Mouse (Mus musculus): Measurements from ENCODE around the gene Ccdc169. TPM values are rescaled to one million over a fixed set of nuclear protein-coding genes. Genes with fewer than 3 reads are reported as not detected.

Ccdc169 gene
- total RNA-seq (2022) = under 1 TPM; 0.23 to 0.97 (median 0.66) TPM

DNA sequence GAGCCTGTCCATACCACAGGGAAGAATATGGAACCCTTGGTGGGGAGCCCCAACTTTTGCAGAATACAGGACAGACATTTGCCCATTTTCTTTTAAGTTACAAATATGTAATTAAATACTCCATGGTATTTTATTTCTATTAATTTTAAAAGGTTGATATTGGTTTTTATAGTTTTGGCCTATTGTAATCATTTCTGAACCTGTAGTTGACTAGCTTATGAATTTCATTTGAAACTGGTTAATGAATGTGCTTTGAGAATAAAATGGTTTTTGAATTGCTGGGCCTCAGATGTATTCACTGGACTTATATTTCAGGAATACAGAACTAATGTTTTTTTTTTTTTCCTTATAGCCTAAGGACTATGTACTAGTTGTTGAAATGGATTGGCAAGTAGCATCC lies at the start of gene Ccdc169:
Gene Ccdc169, plus strand, starts transcription at position 301 of the 400 bp plus-strand sequence.
- DNase-seq (ENCODE audit: low spot score in 2 of 2) = no peak

DNA sequence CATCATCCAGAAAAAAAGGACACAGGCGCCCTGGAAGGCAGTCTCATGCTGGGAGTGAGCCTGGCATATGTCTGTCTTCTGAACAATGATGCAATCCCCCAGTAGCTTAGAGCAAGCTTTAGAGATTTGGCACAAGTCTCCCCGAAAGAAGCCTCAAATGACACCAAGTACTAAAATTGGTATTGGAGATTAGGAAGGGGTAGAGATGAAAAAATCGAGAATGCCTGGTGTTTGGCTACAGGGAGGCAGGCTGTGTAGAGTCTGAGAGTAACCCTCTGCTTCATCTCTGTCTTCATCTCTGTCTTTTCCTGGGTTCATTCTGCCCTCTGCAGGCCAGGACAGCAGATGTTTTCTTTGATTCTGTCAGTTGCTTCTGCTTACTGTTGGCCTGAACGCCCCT lies 49.8 kb upstream of the Ccdc169 start:
- DNase-seq (ENCODE audit: low spot score in 2 of 2) = no peak

DNA sequence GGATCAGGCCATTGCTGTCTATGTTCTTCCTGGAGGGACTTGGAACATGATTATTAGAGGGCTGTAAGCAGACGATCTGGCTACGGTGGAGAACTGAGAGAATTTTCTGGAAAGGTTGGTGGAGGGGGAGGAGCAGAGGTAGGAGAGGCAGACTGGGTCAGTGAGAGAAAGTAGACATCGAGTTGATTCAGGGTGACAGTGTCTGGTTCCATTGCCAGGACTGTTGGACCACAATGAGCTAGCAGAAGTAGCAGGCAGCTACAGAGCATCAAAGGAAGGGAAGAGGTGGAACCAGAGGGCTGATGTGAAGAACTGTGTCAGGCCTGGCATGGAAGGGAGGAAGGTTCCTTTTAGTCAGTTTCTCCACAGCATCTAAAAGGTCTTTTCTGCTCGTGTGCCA lies 48.8 kb upstream of the Ccdc169 start:
- no peak for DNase-seq (ENCODE audit: low spot score in 2 of 2)

DNA sequence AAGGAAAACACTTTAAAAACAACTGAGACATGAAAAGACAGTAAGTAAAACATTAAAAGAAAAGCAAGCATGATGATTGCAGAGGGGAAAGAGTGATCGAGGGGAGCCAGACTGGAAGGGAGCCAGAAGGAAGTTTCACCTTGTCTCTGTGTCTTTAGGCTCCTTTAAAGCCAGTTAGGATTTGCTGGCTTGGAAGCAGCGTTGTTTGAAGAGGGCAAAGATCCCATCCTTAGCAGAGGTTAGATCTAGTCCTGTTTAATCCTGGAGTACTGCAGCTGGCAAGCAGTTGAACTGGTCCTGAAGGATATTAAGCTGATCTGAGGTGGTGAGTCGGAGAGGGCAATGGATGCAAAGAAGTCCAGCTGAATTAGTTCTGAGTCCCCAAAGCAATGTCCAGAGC lies 48.3 kb upstream of the Ccdc169 start:
- no peak for DNase-seq (ENCODE audit: low spot score in 2 of 2)

DNA sequence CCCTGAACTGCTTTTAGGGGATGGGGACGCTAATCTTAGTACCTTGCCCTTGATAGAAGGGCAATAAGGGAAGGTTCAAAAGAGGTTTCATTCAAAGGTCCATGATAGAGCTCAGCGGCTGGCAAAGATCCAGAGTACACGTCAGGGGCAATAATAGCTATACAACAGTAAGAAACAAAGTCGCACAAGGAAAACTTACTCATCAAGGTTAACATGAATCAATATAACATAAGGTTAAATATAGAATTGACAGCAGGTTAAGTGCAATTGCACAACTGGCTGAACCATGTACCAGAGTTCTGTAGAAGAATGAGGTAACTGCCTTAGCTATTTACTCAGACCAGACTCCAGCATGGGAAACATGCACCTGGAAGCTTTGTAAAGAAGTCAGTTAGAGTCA lies 47.8 kb upstream of the Ccdc169 start:
- no peak for DNase-seq (ENCODE audit: low spot score in 2 of 2)

DNA sequence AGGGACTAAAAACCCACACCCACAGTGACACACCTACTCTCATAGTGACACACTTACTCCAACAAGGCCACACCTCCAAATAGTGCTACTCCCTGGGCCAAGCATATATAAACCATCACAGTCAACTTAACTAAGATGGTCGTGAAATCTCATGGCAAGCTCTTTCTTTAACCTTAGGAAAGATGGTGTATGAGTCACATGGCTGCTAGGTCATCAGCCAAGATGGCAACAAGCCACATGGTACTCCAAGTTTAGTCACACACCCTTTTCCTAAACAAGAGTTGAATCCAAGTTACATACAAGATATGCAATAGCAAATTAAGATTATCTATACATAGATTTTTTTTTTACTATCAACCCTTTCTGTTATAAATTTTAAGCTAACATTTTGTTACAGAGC lies 44.0 kb upstream of the Ccdc169 start:
- DNase-seq (ENCODE audit: low spot score in 2 of 2) = no peak

DNA sequence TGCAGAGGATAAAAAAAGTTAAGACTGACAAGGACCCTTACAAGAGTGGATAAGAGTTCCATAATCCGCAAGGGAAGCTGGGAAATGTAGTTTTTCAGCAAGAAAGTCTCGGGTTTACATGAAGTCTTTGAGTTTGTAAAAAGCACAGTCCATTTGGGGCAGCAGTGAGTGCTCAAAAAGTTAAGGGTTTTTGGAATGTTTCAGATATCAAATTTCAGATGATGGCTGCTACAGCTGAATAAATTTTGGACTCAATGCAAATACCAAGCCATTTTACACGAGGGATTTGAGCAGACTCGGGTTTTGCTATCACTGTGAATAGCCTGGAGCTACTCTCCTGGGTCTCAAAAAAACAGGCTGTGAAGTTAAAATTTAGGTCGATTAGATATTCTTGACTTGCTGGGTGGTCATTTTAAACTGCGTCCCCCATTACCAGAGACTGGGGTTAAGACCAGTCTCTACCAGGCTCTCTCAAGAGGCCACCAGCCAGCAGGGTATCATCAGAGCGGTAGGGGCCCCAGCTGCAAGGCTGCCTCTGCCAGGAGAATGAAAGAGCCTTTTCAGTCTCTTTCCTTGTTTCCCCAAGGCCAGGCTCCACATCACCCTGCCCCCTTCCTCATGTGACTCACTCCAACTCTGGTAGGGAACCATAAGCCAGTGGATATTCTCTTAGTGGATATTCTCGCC lies 41.0 kb upstream of the Ccdc169 start:
- peak; percentile 54 to 72 for DNase-seq (ENCODE audit: low spot score in 2 of 2)

DNA sequence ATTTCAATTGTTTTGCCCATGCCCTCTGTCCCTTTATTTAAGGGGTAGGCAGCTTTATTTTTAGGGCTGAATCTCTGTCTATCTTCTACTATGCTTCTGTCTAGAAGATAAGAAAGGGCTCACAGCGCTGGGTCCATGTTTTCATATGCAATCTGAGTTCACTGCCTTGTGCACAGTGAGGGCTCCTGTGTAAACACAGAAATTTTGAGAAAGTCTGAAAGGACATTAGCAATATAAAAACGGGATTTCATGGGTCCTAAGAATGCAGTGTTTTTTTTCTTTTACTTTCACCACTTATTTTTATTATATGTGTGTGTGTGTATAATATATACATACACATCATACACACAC lies 40.5 kb upstream of the Ccdc169 start:
- DNase-seq (ENCODE audit: low spot score in 2 of 2) = no peak

DNA sequence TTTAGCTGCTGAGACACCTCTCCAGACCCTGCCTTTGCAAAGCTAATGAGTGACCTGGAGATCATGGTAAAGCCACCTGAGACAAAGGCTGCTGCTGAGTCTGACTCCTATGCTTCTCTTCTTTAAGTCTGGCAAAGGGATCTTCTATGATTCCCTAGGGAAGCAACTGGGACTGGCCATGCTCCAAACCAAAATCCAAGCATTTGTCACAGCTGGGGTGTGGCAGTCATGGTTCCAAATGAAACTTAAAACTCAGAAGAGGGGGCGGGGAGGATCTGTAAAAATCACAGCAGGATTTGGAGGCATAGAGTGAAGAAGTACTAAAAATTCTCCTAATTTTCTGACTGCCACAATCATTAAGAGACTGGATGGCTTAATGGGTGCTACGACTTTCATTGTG lies 40.0 kb upstream of the Ccdc169 start:
- DNase-seq (ENCODE audit: low spot score in 2 of 2) = no peak

DNA sequence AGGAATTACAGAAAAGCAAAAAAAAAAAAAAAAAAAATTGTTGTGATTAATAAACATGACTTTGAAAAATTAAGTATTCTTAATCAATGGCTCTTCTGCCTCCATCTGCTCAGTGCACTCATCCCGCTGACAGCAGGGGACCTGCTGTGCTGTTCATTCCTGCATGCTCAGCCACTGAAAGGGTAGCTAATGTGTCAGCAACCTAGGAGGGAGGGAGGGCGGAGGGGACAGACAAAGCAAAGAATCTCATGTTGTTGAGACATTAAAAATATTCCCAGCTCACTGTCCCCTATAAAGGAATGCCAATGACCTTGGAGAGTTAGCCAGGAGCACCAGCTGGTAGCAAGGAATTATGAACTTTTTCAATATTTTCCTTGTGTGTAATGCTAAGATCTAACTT lies 39.1 kb upstream of the Ccdc169 start:
- no peak for DNase-seq (ENCODE audit: low spot score in 2 of 2)

DNA sequence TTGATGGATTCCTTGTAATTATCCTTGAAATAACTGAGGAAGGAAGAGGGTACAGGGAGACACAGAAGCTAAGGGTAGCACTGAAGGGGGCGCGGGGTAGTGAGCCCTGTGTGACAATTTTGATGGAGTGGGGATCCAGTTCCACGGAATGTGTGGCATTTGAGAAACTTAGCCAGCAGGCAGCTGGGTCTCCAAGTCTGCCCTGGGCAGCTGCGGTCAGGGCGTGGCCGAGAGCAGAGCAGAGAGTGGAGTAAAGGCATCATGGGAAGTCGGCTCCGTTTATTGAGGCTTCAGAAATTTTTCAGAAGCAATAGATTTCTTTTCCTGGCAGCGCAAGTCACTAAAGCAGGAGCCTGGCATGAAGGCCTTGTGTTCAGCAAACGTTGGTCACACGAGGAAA lies 38.1 kb upstream of the Ccdc169 start:
- DNase-seq (ENCODE audit: low spot score in 2 of 2) = no peak

DNA sequence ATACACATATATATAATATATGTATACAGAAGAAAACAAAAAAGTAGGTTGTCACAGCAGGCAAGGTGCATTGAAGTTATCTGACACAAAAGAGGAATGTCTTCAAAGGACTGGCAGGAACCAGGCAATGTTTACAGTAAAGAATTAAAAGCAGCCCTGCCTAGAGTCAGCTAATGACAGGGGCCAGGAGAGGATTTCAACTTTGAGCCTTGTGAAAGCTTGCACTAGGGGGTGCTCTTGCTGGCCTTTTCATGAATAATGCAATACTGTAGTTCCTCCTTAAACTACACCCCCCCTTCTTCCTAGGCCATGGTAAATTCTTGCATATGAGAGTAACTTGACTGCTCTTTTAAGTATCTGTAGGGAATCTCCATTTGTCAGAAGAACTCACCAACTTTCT lies 36.0 kb upstream of the Ccdc169 start:
- DNase-seq (ENCODE audit: low spot score in 2 of 2) = no peak

DNA sequence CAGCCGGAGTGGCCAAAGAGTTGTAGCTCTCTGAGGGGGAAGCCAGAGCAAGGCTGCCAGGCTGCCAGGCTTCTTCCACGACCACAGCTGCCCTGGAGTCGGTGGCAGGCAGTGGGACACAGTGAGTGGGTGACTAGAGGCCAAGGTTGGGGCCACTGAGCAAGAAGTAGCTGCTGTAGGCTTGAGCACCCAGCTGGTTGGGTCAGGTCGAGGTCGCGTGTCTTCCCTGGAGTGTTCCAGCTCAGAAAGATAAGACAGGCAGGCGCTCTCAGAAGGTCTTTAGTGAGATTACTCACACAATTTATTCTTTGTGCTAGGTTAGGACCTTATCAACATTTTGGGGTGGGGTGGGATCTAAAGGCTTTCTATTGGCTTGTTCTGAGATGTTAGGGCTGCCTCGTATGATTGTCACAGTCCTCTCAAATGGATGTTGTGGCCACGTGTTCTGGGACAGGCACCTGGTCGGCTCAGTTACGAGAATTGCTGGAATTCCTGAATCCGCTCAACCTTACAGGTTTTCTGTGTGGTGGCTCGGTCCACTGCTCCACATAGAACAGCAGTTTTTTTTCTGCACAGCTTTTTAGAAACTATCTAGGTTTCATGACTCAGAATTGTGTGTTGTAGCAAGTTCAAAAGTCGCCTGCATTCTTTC lies 31.6 kb upstream of the Ccdc169 start:
- DNase-seq (ENCODE audit: low spot score in 2 of 2) = no peak

DNA sequence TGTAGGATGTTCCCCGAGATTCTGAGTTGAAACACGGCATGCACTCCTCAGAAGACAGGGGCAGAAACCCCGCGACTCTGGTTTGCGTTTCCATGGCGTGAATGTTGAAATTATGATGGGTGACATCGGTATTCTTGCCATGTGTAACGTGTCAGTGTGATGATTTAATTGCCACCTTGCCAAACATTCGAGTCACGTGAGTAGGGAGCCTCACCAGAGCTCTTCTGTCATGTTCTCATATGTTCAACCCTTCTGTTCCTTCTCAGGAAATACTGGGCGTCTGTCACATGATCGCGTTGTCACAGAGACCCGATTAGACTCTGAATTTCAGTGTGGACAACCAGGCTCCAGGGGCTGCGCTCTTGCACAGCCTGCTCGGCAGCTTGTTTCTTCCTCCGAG lies 31.1 kb upstream of the Ccdc169 start:
- DNase-seq (ENCODE audit: low spot score in 2 of 2) = no peak

DNA sequence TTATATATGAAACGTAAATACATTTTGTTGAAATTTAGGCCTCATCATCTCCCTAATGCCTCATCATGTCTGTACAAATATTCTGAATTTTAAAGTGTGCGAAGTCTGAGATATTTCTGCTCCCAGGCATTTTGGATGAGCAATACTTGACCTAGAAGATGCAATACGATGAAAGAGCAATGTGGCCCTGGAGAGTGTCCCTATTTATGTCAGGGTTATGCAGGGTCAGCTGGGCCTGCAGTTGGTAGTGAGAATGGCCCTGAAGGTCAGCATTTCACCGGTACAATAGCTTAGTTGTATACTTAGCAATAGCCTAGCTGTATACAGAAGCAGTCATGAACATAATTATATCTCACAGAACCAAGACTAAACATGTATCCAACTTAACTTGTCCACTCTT lies 28.0 kb upstream of the Ccdc169 start:
- DNase-seq (ENCODE audit: low spot score in 2 of 2) = no peak

DNA sequence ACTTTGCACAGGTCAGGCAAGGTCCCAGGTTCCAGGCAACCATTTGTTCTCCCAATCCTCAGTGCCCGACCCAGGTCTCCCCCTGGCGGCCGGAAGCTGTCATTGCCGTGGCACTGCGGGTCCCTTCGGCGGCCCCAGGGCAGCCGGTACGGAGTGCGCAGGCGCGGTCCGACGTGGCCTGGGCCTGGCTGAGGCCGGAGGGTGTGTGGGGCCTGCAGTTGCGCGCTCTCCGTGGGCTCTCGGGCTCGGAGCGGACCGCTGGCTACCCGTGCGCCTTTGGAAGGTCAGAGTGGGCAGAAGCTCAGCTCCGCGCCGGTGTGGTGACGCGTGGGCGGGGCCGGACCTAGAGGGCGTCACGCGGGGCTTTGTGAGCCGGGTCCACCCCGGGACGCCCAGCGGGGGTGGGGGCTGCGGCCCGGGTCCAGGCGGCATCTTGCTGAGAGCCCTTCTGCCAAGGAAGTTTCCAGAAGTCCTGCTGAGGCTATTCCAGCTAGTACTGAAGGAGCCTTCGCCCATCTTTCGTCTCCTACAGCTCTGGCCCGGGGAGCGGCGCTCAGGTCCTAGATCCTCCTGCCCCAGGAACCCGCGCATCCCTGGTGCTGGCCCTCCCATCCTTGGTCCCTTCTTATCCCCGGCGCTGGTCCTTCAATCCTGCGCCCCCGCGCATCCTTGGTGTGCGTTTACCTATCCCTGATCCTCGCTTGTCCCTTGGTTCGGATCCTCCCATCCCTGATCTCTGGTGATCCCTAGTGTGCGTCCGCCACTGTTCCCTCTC lies 25.0 kb upstream of the Ccdc169 start, which contains the start of gene Spg20:
Gene Spg20, plus strand, starts transcription at position 174 of the 775 bp plus-strand sequence.
- peak; percentile 90 to 94 for DNase-seq (ENCODE audit: low spot score in 2 of 2)

DNA sequence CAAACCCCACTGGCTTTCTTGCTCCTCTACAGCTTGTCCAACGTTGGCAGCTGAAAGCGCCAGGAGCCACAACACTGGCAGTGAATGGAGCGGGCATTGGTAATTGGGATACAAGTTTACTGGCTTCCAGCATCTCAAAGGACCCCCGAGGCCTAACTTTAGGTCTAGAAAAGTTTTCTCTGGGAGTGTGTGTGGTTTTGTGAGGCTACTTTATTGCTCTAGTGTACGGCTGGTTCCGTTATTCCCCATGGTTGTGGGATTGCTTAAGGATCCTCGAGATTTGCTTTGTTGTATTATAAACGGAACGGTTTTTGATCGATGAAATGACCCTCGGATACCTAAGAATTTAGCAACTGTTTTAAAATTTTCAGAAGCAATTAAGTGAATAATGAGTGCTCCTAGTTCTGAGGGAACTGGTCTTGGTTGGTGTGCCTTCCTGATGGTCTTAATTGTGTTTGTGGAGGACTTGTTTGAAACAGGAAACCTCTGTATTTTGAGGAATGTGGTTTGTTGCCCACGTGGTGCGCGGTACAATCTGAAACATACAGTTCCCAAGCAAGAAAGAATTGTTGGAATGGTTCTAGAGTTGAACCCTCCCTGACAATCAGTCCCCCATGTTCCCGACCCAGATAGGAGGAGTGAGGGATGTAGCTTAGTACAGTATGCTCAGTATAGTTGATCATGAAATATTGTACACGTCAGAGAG lies 24.3 kb upstream of the Ccdc169 start:
- no peak for DNase-seq (ENCODE audit: low spot score in 2 of 2)

DNA sequence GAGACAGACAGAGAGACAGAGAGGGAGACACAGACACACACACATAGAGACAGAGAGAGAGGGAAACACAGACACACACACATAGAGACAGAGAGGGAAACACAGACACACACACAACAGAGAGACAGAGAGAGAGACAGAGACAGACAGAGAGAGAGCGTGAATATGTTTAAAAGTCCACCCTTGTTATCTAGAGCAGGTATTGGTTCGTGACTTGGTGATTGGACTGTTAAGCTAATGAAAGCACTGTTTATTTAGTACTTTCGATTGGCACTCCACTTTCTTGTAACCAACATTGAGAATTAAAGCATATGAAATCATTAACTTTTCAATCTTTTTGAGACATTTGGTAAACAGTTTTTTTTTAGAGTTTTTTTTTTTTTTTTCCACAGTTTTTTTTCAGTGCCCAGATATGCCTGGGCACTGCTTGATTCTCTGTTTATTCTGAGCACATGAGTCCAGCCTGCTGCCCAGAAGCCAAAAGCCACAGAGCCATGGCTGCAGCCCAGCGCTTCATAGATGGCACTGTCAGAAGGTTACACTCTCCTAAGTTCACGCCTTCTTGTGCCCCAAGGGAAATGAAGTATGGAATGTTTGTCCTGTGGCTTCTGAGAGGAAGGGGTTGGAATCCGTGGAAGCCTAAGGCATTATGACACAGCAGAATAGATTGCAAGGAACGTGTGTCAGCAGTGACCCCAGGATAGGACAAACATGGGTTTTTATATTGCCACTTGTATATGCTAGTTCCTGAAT lies 22.6 kb upstream of the Ccdc169 start:
- no peak for DNase-seq (ENCODE audit: low spot score in 2 of 2)

DNA sequence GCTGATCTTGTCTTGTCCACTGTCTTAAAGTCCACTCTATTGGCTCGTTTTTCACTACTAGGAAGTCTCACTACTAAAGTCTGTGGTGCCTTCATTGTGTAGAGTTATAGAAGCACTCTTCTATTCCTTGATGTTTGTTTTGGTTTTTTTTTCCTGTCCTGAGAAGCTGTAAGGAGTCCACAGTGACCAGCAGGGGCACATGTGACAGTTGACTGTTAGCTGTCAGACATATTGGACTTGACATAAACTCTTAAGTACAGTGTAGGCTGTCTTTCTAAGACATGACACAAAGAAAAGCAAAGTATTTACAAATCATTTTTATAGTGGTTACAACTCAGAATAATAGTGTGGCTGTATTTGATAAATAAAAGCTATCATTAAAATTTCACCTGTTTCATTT lies 22.1 kb upstream of the Ccdc169 start:
- no peak for DNase-seq (ENCODE audit: low spot score in 2 of 2)

DNA sequence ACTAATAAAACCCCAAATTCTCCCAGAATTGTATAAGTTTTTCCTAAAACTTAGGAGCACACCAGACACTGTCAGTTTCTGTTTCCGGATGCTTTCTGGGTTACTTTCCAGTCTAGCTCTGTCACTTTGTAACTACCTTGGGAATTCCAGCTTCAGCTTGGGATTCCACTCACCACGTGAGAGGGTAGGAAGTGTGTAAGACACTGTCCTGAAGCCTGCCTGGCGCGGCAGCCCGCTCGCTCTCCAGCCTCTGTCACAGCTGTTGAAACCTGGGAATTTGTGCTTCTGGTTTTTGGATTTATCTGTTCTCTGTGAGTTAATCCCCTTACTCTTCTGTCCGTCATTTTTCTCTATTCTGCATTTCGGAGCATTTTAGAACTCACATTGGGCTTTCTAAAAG lies 21.1 kb upstream of the Ccdc169 start:
- no peak for DNase-seq (ENCODE audit: low spot score in 2 of 2)

DNA sequence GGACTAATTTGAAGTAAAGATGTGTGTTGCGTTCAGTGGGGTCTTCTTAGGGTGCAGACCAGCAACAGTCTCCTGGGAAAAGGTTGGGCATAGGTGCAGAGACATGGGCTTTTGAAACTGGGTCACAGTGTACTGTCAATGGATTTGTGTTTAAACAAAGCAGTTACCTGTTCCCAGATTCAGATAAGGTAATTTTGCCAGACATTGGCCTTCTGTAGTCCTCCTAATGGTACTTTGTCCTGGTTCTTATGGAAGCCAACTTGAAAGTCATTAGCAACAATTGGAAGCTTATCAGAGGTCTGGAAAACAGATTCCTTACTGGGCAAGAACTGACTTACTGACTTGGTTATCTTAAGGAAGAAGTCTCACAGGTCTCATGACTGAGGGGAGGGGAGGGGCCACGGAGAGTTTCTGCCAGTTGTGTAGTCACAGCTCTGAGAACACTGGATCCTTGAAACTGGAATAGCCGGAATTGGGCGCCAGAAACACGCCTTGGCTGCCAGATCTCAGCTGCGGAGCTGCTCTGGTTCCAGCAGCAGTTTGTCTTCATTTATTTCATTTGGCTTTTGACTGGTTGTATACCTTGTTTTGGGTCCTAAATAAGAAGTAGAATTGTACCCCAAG lies 17.8 kb upstream of the Ccdc169 start:
- DNase-seq (ENCODE audit: low spot score in 2 of 2) = no peak
